8 mouse cellular contexts compared by ENCODE assay signal in the genomic region with DNA sequence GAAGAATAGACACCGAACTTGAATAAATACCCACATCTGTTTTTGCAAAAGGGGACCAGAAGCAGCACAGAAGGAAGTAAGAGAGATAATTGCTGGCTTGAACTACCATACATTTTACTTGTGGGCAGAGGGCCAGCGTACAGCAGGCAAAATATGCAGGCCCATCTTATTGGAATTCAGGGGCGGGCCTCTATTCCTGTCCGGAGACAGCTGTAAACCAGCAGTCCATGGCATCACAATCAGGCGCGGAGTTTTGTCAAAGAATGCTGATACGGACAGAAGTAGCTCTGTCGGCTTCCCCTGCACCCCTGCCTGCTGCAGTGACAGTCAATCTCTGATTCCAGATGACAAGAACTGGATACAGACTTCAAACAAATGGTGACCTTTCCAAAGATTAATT. TPM values are rescaled to one million over a fixed set of nuclear protein-coding genes. Genes with fewer than 3 reads are reported as not detected.
DNase-seq lines count a peak whose midpoint lies in the region; ATAC-seq lines count a peak whose summit lies in the region.

No protein-coding gene starts in this region.

- 18% methylated on average over 8 of the region's 8 CpGs for WGBS in hindbrain, embryonic 12.5 days

- ATAC-seq in hindbrain, embryonic 12.5 days (ENCODE audit: low FRiP score): peak; percentile 43; the same call in 1 of the 2 replicates

- no peak overlapping the region for H3K4me3 ChIP-seq in hindbrain, embryonic 12.5 days

- H3K4me1 ChIP-seq in hindbrain, embryonic 12.5 days: peaks cover 24% of the 10 kb centered on the region

- H3K9ac ChIP-seq in hindbrain, embryonic 12.5 days: no peak overlapping the region

- H3K9me3 ChIP-seq in hindbrain, embryonic 12.5 days (replicated peaks): no peaks in the 10 kb centered on the region

- H3K27ac ChIP-seq in hindbrain, embryonic 12.5 days: no peak overlapping the region

- DNase-seq in kidney, postnatal 10 days: peak; percentile 66
- DNase-seq in kidney, adult 8-10 months: no peak
- peak; percentile 39 for DNase-seq in Muller cell, postnatal 12 days (ENCODE audit: inconsistent ontology term)
- DNase-seq in embryo, embryonic 10.5 days (ENCODE audit: low spot score): peak; percentile 45
- no peak for DNase-seq in spleen, adult 18-20 months
- DNase-seq in urinary bladder, postnatal 36 days (ENCODE audit: low spot score in 2 of 2): no peak
- no peak for DNase-seq in c-Kit-positive CD71-positive TER-119-positive erythroid progenitor cells, embryonic 14.5 days (ENCODE audit: low spot score)

- 0 out of 2 replicates have a peak overlapping the region, but pooled peaks have one; percentile 17 for H3K4me2 ChIP-seq in hindbrain, embryonic 12.5 days (replicated peaks)

- H3K27me3 ChIP-seq in hindbrain, embryonic 12.5 days: no peaks in the 10 kb centered on the region

- no peaks in the 10 kb centered on the region for H3K36me3 ChIP-seq in hindbrain, embryonic 12.5 days

RNA-seq across cellular contexts. Expression of a gene that starts 33.5 kb away (rescaled TPM):
- polyA plus RNA-seq in hindbrain, embryonic 12.5 days (2016; fragmentation: Nextera tagmentation; extraction: Ambion mirVana): 0.10 and 0.16 TPM in 2 replicates

RNA-seq across cellular contexts. Expression of a gene that starts 33.7 kb away (rescaled TPM):
- polyA plus RNA-seq in hindbrain, embryonic 12.5 days (2016; fragmentation: Nextera tagmentation; extraction: Ambion mirVana): 54.1 and 61.1 TPM in 2 replicates

Comparison
In these comparisons a context has a peak if more than half of its experiments do, and no peak if none do; other contexts are left out.
1. DNase-seq: peak in kidney, postnatal 10 days (single experiment), Muller cell, postnatal 12 days (single experiment) and embryo, embryonic 10.5 days (single experiment); none in kidney, adult 8-10 months (0 of 2), spleen, adult 18-20 months (0 of 2), urinary bladder, postnatal 36 days (0 of 2) and c-Kit-positive CD71-positive TER-119-positive erythroid progenitor cells, embryonic 14.5 days (single experiment).